Mouse (Mus musculus) lung, postnatal 0 days (tissue): ENCODE measurements around the gene Vdac2.

Source experiments
- CTCF ChIP-seq: IDR thresholded peaks from 2 replicates; pipeline ENCODE4 v1.5.1; 2016; ENCODE audit warnings: antibody characterized with exemption, mild to moderate bottlenecking
- EP300 ChIP-seq: IDR thresholded peaks from 2 replicates; pipeline ENCODE4 v1.6.1; 2016; ENCODE audit warnings: antibody characterized with exemption, mild to moderate bottlenecking, control low read depth

GRCm38 (mm10) chr14:21801624-21802023, 23.4 kb upstream of the Vdac2 start:
- TF ChIP-seq CTCF: no peak
- TF ChIP-seq EP300: no peak
